Mouse (Mus musculus) hindbrain, embryonic 12.5 days (tissue): ENCODE measurements at regions not wholly inside any gene's neighbourhood (a gene's known extent, or its start where the extent isn't known, plus 50 kb on each side); places are given as distances from the start of the nearest gene placed in this dataset.

Experiments used
- ATAC-seq: fragments of 200-750 bp; cut with Nextera tagmentation; 2 replicates; pipeline ENCODE4 v1.8.0; 2017; ENCODE audit warnings: moderate TSS enrichment; ENCODE audit not compliant: low FRiP score
- H3K27ac ChIP-seq: fragments of 300-500 bp; sonication (generic); 2 replicates; pipeline ENCODE4 v1.5.1; 2016; ENCODE audit warnings: mild to moderate bottlenecking
- H3K27me3 ChIP-seq: fragments of 300-500 bp; sonication (generic); 2 replicates; pipeline ENCODE4 v1.6.1; 2016; ENCODE audit warnings: mild to moderate bottlenecking
- H3K36me3 ChIP-seq: fragments of 300-500 bp; sonication (generic); 2 replicates; pipeline ENCODE4 v1.6.1; 2016; ENCODE audit warnings: mild to moderate bottlenecking
- H3K4me1 ChIP-seq: fragments of 300-500 bp; sonication (generic); 2 replicates; pipeline ENCODE4 v1.6.1; 2016
- H3K4me2 ChIP-seq: fragments of 300-500 bp; sonication (generic); replicated peaks from 2 replicates; pipeline ENCODE4 v1.6.1; 2016; ENCODE audit warnings: mild to moderate bottlenecking
- H3K4me3 ChIP-seq: fragments of 300-500 bp; sonication (generic); 2 replicates; pipeline ENCODE4 v1.5.1; 2016; ENCODE audit warnings: mild to moderate bottlenecking
- H3K9ac ChIP-seq: fragments of 300-500 bp; sonication (generic); 2 replicates; pipeline ENCODE4 v1.6.1; 2016; ENCODE audit warnings: mild to moderate bottlenecking, moderate library complexity
- H3K9me3 ChIP-seq: fragments of 300-500 bp; sonication (generic); replicated peaks from 2 replicates; pipeline ENCODE4 v1.6.1; 2016; ENCODE audit warnings: mild to moderate bottlenecking
- WGBS: fragments of 180-500 bp; shearing (Covaris S2); methylation state at CpG from one replicate; pipeline ENCODE4 v1.1.7; 2016; 5-methylcytosine and 5-hydroxymethylcytosine counted together

DNA sequence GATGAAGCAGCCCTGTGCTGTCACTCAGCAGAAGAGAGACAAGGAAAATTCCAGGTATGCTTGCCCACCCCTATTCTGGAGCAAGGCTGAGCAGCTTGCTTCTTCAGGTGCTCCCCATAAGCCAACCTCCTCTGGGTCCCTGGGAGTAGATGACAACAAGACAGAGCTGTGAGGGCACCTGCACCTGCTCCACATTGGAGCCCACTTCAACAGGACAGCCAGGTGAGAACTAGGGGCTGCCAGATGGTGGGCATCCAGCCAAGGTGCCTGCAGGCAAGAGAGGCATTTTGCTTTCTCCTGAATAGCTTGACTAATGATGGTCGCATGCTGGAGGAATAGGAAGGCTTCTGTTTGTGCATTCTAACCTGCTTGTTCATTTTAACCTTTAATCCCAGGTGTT lies 61.1 kb upstream of the Kcnmb2 start:
- Histone ChIP-seq H3K4me3 (no peak overlapping the region), H3K9ac (no peak overlapping the region), H3K27ac (no peak overlapping the region), H3K9me3 (no peaks in the 10 kb centered on the region), H3K4me1 (no peaks in the 10 kb centered on the region), H3K36me3 (no peaks in the 10 kb centered on the region), H3K27me3 (no peaks in the 10 kb centered on the region), H3K4me2 (no peak overlapping the region)
- no peak for ATAC-seq
- whole genome bisulfite sequencing: 93% methylated on average over 1 of the region's 1 CpGs

DNA sequence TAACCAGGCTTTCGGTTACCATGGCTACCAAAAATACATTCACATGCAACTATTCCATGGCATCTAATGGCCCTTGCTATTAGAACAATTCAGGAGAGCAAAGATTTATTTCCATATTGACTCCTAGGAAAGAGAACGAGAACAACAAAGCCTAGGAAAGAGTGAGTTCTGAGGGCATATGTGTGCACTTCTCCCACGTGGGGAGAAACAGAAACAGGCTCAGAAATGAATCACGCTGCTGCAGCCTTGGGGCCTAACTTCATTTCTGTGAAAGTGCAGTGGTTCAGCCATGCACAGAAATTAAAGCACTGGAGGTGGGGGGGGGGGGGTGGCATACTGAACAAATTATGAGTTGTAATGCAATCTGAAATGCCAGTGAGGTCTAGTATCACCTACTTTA lies 55.2 kb upstream of the Kcnmb2 start:
- ATAC-seq: no peak
- Histone ChIP-seq H3K4me1 (no peaks in the 10 kb centered on the region), H3K9ac (no peak overlapping the region), H3K27me3 (no peaks in the 10 kb centered on the region), H3K27ac (no peak overlapping the region), H3K4me3 (no peak overlapping the region), H3K36me3 (no peaks in the 10 kb centered on the region), H3K9me3 (no peaks in the 10 kb centered on the region), H3K4me2 (no peak overlapping the region)
- 79% methylated on average over 4 of the region's 4 CpGs for WGBS
